ENCODE assay signal across 21 mouse cellular contexts in the genomic region with DNA sequence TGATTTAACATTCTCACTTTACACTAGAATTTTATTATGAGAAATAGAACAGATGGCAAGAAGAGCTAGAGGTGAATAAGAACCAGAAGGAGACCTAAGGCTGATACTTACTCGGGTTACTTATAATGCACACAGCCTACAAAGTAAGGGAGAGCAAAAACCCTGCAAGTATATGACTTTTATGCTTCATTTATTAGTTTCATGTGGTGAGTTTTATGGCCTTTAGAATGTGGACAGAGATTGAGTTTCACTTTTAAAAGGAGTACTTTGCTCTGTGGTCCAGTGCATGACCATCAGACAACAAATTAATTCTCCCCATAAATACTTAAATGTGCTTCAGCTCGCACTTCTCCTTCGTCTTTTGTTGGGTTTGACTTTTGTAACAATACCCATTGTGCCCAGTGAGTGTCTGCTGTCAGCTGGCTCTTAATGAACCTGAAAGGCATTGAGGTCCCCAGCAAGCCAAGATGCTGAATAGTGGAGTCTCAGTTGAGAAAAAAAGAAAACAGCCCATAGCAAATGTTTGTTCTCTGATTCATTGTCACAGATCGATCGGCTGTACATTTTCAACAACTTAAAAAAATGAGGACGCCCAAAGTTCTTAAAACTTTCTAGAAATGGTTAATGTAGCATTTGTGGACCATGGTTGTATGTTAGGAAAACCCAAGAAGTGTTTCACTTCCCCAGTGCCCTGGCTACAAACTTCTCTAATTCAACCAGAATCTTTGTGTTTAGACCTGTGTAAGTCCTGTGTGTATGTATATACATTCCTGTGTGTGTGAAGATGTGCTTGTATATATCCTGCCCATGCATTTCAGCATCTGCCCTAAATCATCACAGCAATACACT.
DNase-seq lines count a peak whose midpoint lies in the region; ATAC-seq and TF ChIP-seq lines count a peak whose summit lies in the region.
"Had no signal": no experiment of that assay in that cellular context is flagged by ENCODE, and none has a peak within 500 bp of the region (broad histone marks: within the 10 kb centered on the region; RNA-seq: fewer than 3 reads in every experiment).

No protein-coding gene starts in this region.

- no peak for DNase-seq in heart, adult 2 months
- no peak for DNase-seq in heart, embryonic 10.5 days (ENCODE audit: low spot score)
- peak; percentile 20 for DNase-seq in lung, postnatal 36 days
- DNase-seq in lung, postnatal 0 days (ENCODE audit: low spot score) = no peak
- DNase-seq in frontal cortex, postnatal 36 days (ENCODE audit: low spot score in 2 of 2) = no peak
- DNase-seq: adrenal gland, postnatal 10 days; cerebellum, adult 18-20 months; heart, postnatal 36 days; kidney, postnatal 14 days; lung, adult 18-20 months; lung, postnatal 4 days; midbrain, embryonic 14.5 days; right cerebral cortex, adult 18-20 months; thymus, postnatal 4 days had no signal

- TF ChIP-seq EP300 in heart, adult 2 months (IDR thresholded peaks at IDR 0.05; ENCODE audit: insufficient read depth, low read depth, low read length) = no peak
- TF ChIP-seq EP300 in lung, postnatal 0 days (IDR thresholded peaks at IDR 0.05) = no peak

- no peak overlapping the region for H3K4me2 ChIP-seq in lung, postnatal 0 days (replicated peaks; ENCODE audit: low read depth, low read length)
- H3K4me2 ChIP-seq in forebrain, embryonic 15.5 days (replicated peaks) = no peak overlapping the region
- H3K4me2 ChIP-seq: heart, embryonic 13.5 days; limb, embryonic 15.5 days had no signal

- H3K27me3 ChIP-seq in heart, adult 2 months (ENCODE audit: control insufficient read depth, insufficient read depth, low read length) = no peaks in the 10 kb centered on the region
- no peaks in the 10 kb centered on the region for H3K27me3 ChIP-seq in heart, embryonic 10.5 days (ENCODE audit: insufficient read depth, poor library complexity, severe bottlenecking)
- H3K27me3 ChIP-seq in lung, postnatal 0 days (replicated peaks; ENCODE audit: insufficient read depth, low read length) = no peaks in the 10 kb centered on the region
- no peaks in the 10 kb centered on the region for H3K27me3 ChIP-seq in forebrain, embryonic 15.5 days
- H3K27me3 ChIP-seq: heart, embryonic 13.5 days; limb, embryonic 15.5 days had no signal

- intact Hi-C loops in heart, adult 2 months (cut with DNase I) = loop anchor here (5.0 to 10.0 kb wide), 5 partner anchors 39 to 984 kb away; partner anchors contain the start of gene Btg1

- no peak overlapping the region for H3K9ac ChIP-seq in heart, adult 2 months (ENCODE audit: low read depth, low read length)
- H3K9ac ChIP-seq in lung, postnatal 0 days (replicated peaks; ENCODE audit: low read depth) = no peak overlapping the region
- H3K9ac ChIP-seq in forebrain, embryonic 15.5 days (replicated peaks) = no peak overlapping the region
- H3K9ac ChIP-seq: heart, embryonic 13.5 days; limb, embryonic 15.5 days had no signal

- ATAC-seq in lung, postnatal 0 days = no peak
- ATAC-seq in common myeloid progenitor, adult 5-6 weeks (replicated peaks; ENCODE audit: low read depth, poor library complexity, severe bottlenecking) = peak; percentile 34
- no peak for ATAC-seq in forebrain, embryonic 15.5 days (replicated peaks)
- ATAC-seq: hindbrain, postnatal 0 days had no signal

- WGBS in heart, adult 2 months = 81% methylated on average over 6 of the region's 6 CpGs
- WGBS in heart, embryonic 10.5 days = 89% methylated on average over 6 of the region's 6 CpGs
- 83% methylated on average over 6 of the region's 6 CpGs for WGBS in lung, postnatal 0 days
- WGBS in macrophage (ENCODE audit: missing documents) = 44% methylated on average over 6 of the region's 6 CpGs
- 53% methylated on average over 6 of the region's 6 CpGs for WGBS in forebrain, embryonic 15.5 days

- H3K27ac ChIP-seq in heart, adult 2 months = peak overlapping the region; percentile 88; the same call in 1 of the 2 replicates
- no peak overlapping the region for H3K27ac ChIP-seq in heart, embryonic 10.5 days
- no peak overlapping the region for H3K27ac ChIP-seq in lung, postnatal 0 days (ENCODE audit: low read length)
- H3K27ac ChIP-seq in macrophage = peak overlapping the region; percentile 95
- H3K27ac ChIP-seq in forebrain, embryonic 15.5 days (replicated peaks) = no peak overlapping the region
- H3K27ac ChIP-seq: heart, embryonic 13.5 days; hindbrain, postnatal 0 days; limb, embryonic 15.5 days had no signal

- H3K4me3 ChIP-seq in heart, adult 2 months = no peak overlapping the region
- H3K4me3 ChIP-seq in heart, embryonic 10.5 days = no peak overlapping the region
- H3K4me3 ChIP-seq in lung, postnatal 0 days (ENCODE audit: low read depth, low read length) = no peak overlapping the region
- H3K4me3 ChIP-seq in macrophage (ENCODE audit: inconsistent target) = no peak overlapping the region
- H3K4me3 ChIP-seq in forebrain, embryonic 15.5 days = no peak overlapping the region
- H3K4me3 ChIP-seq: erythroblast, embryonic 14.5 days; heart, embryonic 13.5 days; limb, embryonic 15.5 days had no signal

- H3K36me3 ChIP-seq in heart, adult 2 months (ENCODE audit: control insufficient read depth, insufficient read depth, low read length) = peaks cover 5% of the 10 kb centered on the region
- no peaks in the 10 kb centered on the region for H3K36me3 ChIP-seq in heart, embryonic 10.5 days
- no peaks in the 10 kb centered on the region for H3K36me3 ChIP-seq in lung, postnatal 0 days (ENCODE audit: insufficient read depth, low read length)
- H3K36me3 ChIP-seq in macrophage (ENCODE audit: inconsistent target) = no peaks in the 10 kb centered on the region
- no peaks in the 10 kb centered on the region for H3K36me3 ChIP-seq in forebrain, embryonic 15.5 days
- H3K36me3 ChIP-seq: heart, embryonic 13.5 days; limb, embryonic 15.5 days had no signal

- H3K4me1 ChIP-seq in heart, adult 2 months (ENCODE audit: control insufficient read depth, insufficient read depth, low read length) = peaks cover 13% of the 10 kb centered on the region
- H3K4me1 ChIP-seq in heart, embryonic 10.5 days = 0 out of 2 replicates have a peak, but pooled peaks cover 7% of the 10 kb centered on the region
- H3K4me1 ChIP-seq in lung, postnatal 0 days (ENCODE audit: insufficient read depth, low read depth, low read length) = no peaks in the 10 kb centered on the region; the same call in 1 of the 2 replicates
- no peaks in the 10 kb centered on the region for H3K4me1 ChIP-seq in forebrain, embryonic 15.5 days
- H3K4me1 ChIP-seq: limb, embryonic 15.5 days had no signal

- no peaks in the 10 kb centered on the region for H3K9me3 ChIP-seq in heart, embryonic 10.5 days
- H3K9me3 ChIP-seq in lung, postnatal 0 days (ENCODE audit: low read length) = no peaks in the 10 kb centered on the region
- no peaks in the 10 kb centered on the region for H3K9me3 ChIP-seq in forebrain, embryonic 15.5 days
- H3K9me3 ChIP-seq: heart, embryonic 13.5 days; limb, embryonic 15.5 days had no signal

- no peaks in the 10 kb centered on the region for H3K79me2 ChIP-seq in heart, adult 2 months (replicated peaks; ENCODE audit: control insufficient read depth, insufficient read depth, low read length)
- H3K79me2 ChIP-seq in macrophage (ENCODE audit: inconsistent target) = no peaks in the 10 kb centered on the region

- TF ChIP-seq POLR2A in heart, adult 2 months (IDR thresholded peaks at IDR 0.05; ENCODE audit: insufficient read depth, low read depth, low read length) = no peak

- TF ChIP-seq CTCF in heart, adult 2 months (IDR thresholded peaks at IDR 0.05) = no peak
- no peak for TF ChIP-seq CTCF in lung, postnatal 0 days (IDR thresholded peaks at IDR 0.05)

Comparison
In these comparisons a context has a peak if more than half of its experiments do, and no peak if none do; other contexts are left out.
1. H3K27ac ChIP-seq: peak in heart, adult 2 months (single experiment) and macrophage (single experiment); none in heart, embryonic 10.5 days (single experiment), lung, postnatal 0 days (single experiment) and forebrain, embryonic 15.5 days (single experiment).